Mouse (Mus musculus) lung, embryonic 14.5 days (tissue): ENCODE measurements around the gene Chdh. TPM values are rescaled to one million over a fixed set of nuclear protein-coding genes. Genes with fewer than 3 reads are reported as not detected.
A peak's percentile ranks its signal among the peaks of the same experiment; 100 is the strongest.

Experiments used
- ATAC-seq: fragments of 200-750 bp; cut with Nextera tagmentation; 2 replicates; pipeline ENCODE4 v1.8.0; 2017; ENCODE audit warnings: mild to moderate bottlenecking, moderate TSS enrichment, moderate library complexity; ENCODE audit not compliant: insufficient read depth
- DNase-seq: peaks from one replicate; pipeline ENCODE4 v3.0.0-alpha.2; 2015
- H3K27ac ChIP-seq: fragments of 300-500 bp; sonication (generic); 2 replicates; pipeline ENCODE4 v1.5.1; 2014; ENCODE audit warnings: low read depth, mild to moderate bottlenecking, moderate library complexity
- H3K27me3 ChIP-seq: fragments of 300-500 bp; sonication (generic); 2 replicates; pipeline ENCODE4 v1.6.1; 2014; ENCODE audit warnings: low read length, control low read depth; ENCODE audit not compliant: insufficient read depth
- H3K36me3 ChIP-seq: fragments of 300-500 bp; sonication (generic); 2 replicates; pipeline ENCODE4 v1.6.1; 2014; ENCODE audit warnings: control low read depth; ENCODE audit not compliant: insufficient read depth
- H3K4me1 ChIP-seq: fragments of 300-500 bp; sonication (generic); 2 replicates; pipeline ENCODE4 v1.6.1; 2014; ENCODE audit warnings: antibody characterized with exemption, control low read depth; ENCODE audit not compliant: insufficient read depth
- H3K4me2 ChIP-seq: fragments of 300-500 bp; sonication (generic); 2 replicates; pipeline ENCODE4 v1.6.1; 2014; ENCODE audit warnings: mild to moderate bottlenecking
- H3K4me3 ChIP-seq: fragments of 300-500 bp; sonication (generic); 2 replicates; pipeline ENCODE4 v1.5.1; 2014; ENCODE audit warnings: low read depth, low read length
- H3K9ac ChIP-seq: fragments of 300-500 bp; sonication (generic); 2 replicates; pipeline ENCODE4 v1.6.1; 2014
- H3K9me3 ChIP-seq: fragments of 300-500 bp; sonication (generic); 2 replicates; pipeline ENCODE4 v1.6.1; 2016; ENCODE audit warnings: low read depth, low read length, control low read depth
- CTCF ChIP-seq: IDR thresholded peaks from 2 replicates; pipeline ENCODE4 v1.5.1; 2016; ENCODE audit warnings: antibody characterized with exemption, low read depth
- WGBS: fragments of 180-500 bp; shearing (Covaris S2); extraction: QIAGEN DNeasy Blood & Tissue Kit; methylation state at CpG from one replicate; pipeline ENCODE4 v1.1.7; 2014; 5-methylcytosine and 5-hydroxymethylcytosine counted together
- microRNA-seq: library from miRNA; unstranded; fragments of <30 nt; microRNA quantifications from one replicate; pipeline ENCODE4, GENCODE M21; 2016; ENCODE audit warnings: borderline number of aligned reads
- polyA plus RNA-seq: library from polyadenylated mRNA; unstranded; fragments of >200 nt; fragmentation: Nextera tagmentation; extraction: Ambion mirVana; gene quantifications from 2 replicates; pipeline ENCODE4 v1.2.1, GENCODE M21; 2014

Chdh gene
- polyA plus RNA-seq, 1 experiment from 2014 or later = 0.78 TPM

DNA sequence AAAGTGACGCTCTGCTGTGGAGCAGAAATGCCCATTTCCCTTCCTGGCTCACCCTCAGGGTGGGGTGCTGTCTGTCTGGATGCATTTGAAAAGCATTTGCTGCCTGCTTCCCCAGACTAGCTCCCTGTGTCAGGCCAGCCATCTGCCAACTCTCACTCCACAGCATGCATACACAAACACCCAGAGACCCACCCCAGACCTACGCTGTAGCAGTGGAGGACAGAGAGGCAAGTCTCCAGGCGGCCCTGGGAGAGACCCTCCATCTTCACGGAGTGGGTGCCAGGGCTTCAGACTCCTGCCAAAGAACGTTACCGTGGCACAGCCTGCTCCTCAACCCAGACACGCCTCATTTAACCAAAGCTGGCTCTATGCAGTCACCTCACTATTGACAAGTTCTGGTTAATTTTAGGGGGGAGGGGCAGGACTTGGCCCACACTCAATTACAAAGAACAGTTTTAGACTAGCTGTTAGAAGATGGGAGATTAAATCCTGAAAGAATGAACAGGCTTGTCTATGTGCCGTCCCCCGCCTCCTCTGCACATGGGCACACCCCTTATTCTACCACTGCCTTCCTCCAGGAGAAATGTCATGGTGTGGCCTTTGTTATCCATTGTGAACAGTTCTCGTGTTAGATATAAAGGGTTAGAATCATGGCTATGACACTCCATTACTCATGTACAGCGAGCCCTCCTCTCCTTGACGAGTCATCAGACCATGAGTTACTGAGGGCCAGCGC, 47.4 kb downstream of the Chdh start:
- no peaks in the 10 kb centered on the region for H3K9me3 ChIP-seq
- peaks cover 9% of the 10 kb centered on the region for H3K4me1 ChIP-seq
- TF ChIP-seq CTCF = no peak
- DNase-seq = peak; percentile 87
- no peak overlapping the region for H3K4me3 ChIP-seq
- H3K4me2 ChIP-seq = peak overlapping the region; percentile 25; the same call in 1 of the 2 replicates
- H3K27ac ChIP-seq = peak overlapping the region; percentile 79
- no peaks in the 10 kb centered on the region for H3K36me3 ChIP-seq
- no peak overlapping the region for H3K9ac ChIP-seq
- H3K27me3 ChIP-seq = no peaks in the 10 kb centered on the region
- 34% methylated on average over 13 of the region's 13 CpGs for WGBS
- ATAC-seq = peak; percentile 96

DNA sequence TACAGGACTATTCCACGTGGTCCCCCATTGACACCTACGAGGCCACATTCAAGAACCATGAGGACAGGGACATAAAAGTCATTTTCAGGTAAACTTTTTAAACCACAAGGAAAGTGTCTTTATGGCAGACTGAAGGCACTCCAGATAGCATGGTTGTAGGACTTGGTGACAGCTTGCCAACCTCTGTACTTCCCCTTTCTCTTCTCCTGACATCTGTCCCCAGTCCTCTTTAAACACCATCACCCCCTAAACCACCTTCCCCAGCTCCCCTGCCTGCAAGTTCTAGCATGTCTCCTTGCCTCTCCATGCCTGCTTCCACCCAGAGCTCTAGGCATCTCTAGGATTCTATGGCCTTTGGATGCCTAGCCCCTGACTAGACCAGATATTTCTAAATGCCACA, 56.0 kb downstream of the Chdh start:
- Histone ChIP-seq H3K9ac (no peak overlapping the region), H3K4me2 (no peak overlapping the region), H3K27ac (no peak overlapping the region), H3K36me3 (0 out of 2 replicates have a peak, but pooled peaks cover 3% of the 10 kb centered on the region), H3K4me1 (no peaks in the 10 kb centered on the region), H3K9me3 (no peaks in the 10 kb centered on the region), H3K4me3 (no peak overlapping the region), H3K27me3 (no peaks in the 10 kb centered on the region)
- no peak for TF ChIP-seq CTCF
- no peak for ATAC-seq
- no peak for DNase-seq
- 79% methylated on average over 2 of the region's 2 CpGs for WGBS

DNA sequence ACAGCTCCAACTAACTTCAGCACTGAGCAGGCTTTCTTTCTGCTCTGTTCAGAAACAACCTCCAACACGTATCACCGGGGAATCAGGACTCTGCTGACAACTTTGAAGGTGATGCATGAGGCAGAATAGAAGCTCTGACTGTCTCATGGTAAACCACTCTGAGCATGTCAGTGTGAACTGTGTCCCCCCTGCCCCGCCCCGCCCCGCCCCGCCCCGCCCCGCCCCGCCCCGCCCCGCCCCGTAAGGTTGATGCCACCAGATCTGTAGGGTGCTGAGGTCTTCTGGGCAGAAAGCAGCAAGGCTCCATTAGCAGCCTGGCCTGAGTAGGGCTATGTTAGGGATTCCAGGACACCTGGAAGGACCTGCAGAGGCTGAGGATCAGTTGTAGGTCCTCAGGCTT, 57.9 kb downstream of the Chdh start:
- WGBS = 87% methylated on average over 12 of the region's 12 CpGs
- no peak for ATAC-seq
- no peak for TF ChIP-seq CTCF

DNA sequence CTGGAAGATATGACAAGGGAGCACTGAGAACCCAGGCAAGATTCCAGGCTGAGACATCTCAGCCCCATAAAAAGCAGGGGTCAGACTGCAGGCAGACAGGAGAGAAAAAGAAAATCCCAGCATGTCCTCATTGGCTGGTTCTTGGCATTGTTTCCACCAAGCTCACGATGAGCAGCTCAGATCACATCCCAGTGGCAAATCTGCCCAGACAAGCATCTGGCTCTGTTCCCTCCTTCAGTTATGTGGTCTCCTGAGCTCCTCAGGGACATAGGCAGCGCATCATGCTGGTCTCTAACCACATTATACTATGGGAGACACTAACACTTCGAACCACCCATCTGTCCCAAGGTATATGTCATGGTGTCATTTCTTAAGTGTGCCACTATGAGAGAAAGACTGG, 59.7 kb downstream of the Chdh start:
- ATAC-seq = no peak
- WGBS = 76% methylated on average over 3 of the region's 3 CpGs
- H3K4me1 ChIP-seq = no peaks in the 10 kb centered on the region
- no peak overlapping the region for H3K9ac ChIP-seq
- H3K4me3 ChIP-seq = no peak overlapping the region
- H3K27ac ChIP-seq = no peak overlapping the region
- H3K36me3 ChIP-seq = peaks cover 11% of the 10 kb centered on the region; the same call in 1 of the 2 replicates
- no peak for DNase-seq
- H3K9me3 ChIP-seq = no peaks in the 10 kb centered on the region
- TF ChIP-seq CTCF = no peak
- H3K4me2 ChIP-seq = no peak overlapping the region
- H3K27me3 ChIP-seq = no peaks in the 10 kb centered on the region

More for the DNA sequence above, 57.9 kb downstream of the Chdh start:
- H3K4me1 ChIP-seq = no peaks in the 10 kb centered on the region
- H3K9ac ChIP-seq = no peak overlapping the region
- peaks cover 9% of the 10 kb centered on the region; the same call in 1 of the 2 replicates for H3K36me3 ChIP-seq
- no peak for DNase-seq
- H3K4me2 ChIP-seq = no peak overlapping the region
- no peaks in the 10 kb centered on the region for H3K9me3 ChIP-seq
- H3K4me3 ChIP-seq = no peak overlapping the region
- H3K27me3 ChIP-seq = no peaks in the 10 kb centered on the region
- no peak overlapping the region for H3K27ac ChIP-seq

DNA sequence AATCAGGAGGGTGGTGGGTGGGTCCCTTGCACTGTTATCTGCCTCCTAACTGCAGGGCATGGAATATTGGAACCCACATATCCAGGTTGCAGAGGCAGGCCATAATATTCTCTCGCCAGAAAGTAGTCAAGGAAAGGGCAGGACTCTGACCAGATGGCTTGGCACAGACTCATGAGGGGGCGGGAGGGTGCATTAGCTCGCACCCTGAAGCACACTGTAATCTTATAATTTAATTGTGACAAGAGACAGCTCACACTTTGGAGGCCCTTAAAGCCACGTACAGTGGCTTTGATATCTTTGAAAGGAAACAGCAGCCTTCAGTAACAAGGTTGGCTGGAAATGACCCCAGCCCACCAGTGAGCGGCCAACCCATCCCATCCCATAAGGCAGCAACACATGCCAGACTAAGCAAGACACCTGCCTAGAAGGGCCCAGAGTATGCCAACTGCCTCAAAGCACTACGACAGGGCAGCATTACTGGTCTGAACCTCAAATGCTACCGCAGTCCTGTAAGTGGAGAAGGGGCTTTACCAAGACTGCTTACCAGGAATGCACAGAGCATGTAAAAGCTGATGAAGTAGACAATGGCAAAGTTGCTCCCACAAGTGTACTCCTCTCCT, 66.6 kb downstream of the Chdh start:
- ATAC-seq = no peak
- WGBS = 69% methylated on average over 7 of the region's 7 CpGs

DNA sequence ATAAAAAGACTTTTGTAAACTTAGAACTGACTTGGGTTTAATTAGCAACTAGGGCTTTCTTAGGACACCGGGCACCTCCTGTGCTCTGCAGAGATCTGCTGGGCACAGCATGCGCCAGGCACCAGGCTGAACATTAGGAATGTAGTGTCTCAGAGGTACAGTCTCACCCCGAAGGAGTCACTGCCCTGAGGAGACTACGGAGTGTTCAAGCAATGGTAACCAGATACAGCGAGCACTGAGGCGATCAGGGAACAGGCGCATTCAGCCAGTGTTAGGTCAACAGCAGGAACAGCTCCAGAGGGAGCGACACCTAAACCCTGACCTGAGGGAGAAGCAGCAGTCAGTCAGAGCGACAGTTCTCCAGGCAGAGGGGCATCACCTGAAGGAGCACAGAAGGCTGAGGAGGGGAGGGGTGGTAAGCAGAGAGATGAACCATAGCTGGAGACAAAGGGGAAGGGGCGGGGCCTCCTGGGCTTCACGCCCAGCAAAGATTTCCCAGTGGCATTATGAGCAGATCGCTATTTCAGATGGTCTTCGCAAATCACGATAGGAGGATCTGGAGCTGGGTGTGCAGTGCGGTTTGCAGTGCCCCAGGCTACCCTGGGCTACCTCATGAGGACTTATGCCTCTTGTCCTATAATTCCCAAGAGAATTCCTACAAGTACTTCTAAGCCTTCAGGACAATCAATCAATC, 69.4 kb downstream of the Chdh start:
- no peak for TF ChIP-seq CTCF
- Histone ChIP-seq H3K4me2 (no peak overlapping the region), H3K9ac (no peak overlapping the region), H3K9me3 (no peaks in the 10 kb centered on the region), H3K4me3 (no peak overlapping the region), H3K27me3 (no peaks in the 10 kb centered on the region), H3K27ac (no peak overlapping the region), H3K4me1 (no peaks in the 10 kb centered on the region), H3K36me3 (0 out of 2 replicates have a peak, but pooled peaks cover 4% of the 10 kb centered on the region)
- WGBS = 72% methylated on average over 15 of the region's 15 CpGs
- ATAC-seq (no peak), DNase-seq (no peak)

More for the DNA sequence above, 66.6 kb downstream of the Chdh start:
- no peak for TF ChIP-seq CTCF
- DNase-seq = no peak
- Histone ChIP-seq H3K4me1 (no peaks in the 10 kb centered on the region), H3K36me3 (peaks cover 11% of the 10 kb centered on the region; the same call in 1 of the 2 replicates), H3K9ac (no peak overlapping the region), H3K4me2 (no peak overlapping the region), H3K4me3 (no peak overlapping the region), H3K27ac (no peak overlapping the region), H3K9me3 (no peaks in the 10 kb centered on the region), H3K27me3 (no peaks in the 10 kb centered on the region)

DNA sequence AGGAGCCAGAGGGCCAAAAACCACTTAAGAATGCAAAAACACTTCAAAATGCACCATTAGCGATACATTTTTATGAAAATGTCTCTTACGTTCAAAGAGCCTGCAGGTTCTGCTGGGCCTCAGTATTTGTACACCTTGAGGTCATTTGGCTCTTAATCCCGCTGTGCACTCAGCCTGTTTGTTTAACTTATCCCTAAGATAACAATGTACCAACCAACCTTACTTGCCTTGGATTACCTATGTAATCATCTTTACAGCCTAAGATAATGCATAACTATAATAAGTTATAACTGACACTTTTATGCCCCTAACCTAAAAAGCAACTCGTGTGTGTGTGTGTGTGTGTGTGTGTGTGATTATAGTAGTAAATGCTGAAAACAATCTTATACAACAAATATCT, 70.9 kb downstream of the Chdh start:
- Histone ChIP-seq H3K9ac (no peak overlapping the region), H3K9me3 (no peaks in the 10 kb centered on the region), H3K36me3 (0 out of 2 replicates have a peak, but pooled peaks cover 4% of the 10 kb centered on the region), H3K4me2 (no peak overlapping the region), H3K4me1 (no peaks in the 10 kb centered on the region), H3K27me3 (no peaks in the 10 kb centered on the region), H3K4me3 (no peak overlapping the region), H3K27ac (no peak overlapping the region)
- DNase-seq (no peak), ATAC-seq (no peak)
- TF ChIP-seq CTCF = no peak
- 41% methylated on average over 4 of the region's 4 CpGs for WGBS

Small RNAs within 50 kb of the gene (microRNA-seq; reads per million reads assigned to microRNA genes)
- not detected for gene Mir6947

Other genes starting within 250 kb of the Chdh start
- gene Selenok, start 40.7 kb upstream of the Chdh start, polyA plus RNA-seq = 189 and 209 TPM in 2 replicates
- 56.6 and 59.4 TPM in 2 replicates for gene Actr8, start 30.7 kb upstream of the Chdh start, polyA plus RNA-seq
- 1.3 TPM in 2 replicates for gene Il17rb, start 127 bp upstream of the Chdh start, polyA plus RNA-seq